In genomic region chr2:174673592-174674286, GRCm38 (mm10) we compare ENCODE assay signal across 8 mouse cellular contexts. TPM values are rescaled to one million over a fixed set of nuclear protein-coding genes. Genes with fewer than 3 reads are reported as not detected.
DNase-seq lines count a peak whose midpoint lies in the region; ATAC-seq and TF ChIP-seq lines count a peak whose summit lies in the region.

No protein-coding gene starts in this region.

- peak; percentile 75 for TF ChIP-seq CTCF in small intestine, adult 2 months (IDR thresholded peaks at IDR 0.05; ENCODE audit: extremely low read depth, insufficient read length, insufficient replicate concordance, low read depth, low read length)

- H3K4me2 ChIP-seq in embryonic facial prominence, embryonic 11.5 days (ENCODE audit: low read depth, low read length) = peak overlapping the region; percentile 87
- peak overlapping the region; percentile 83 for H3K4me2 ChIP-seq in limb, embryonic 11.5 days (ENCODE audit: low read depth, severe bottlenecking)
- H3K4me2 ChIP-seq in midbrain, embryonic 13.5 days (replicated peaks) = peak overlapping the region; percentile 76

- peak overlapping the region; percentile 31 for H3K4me3 ChIP-seq in embryonic facial prominence, embryonic 11.5 days (ENCODE audit: low read depth, low read length)
- H3K4me3 ChIP-seq in limb, embryonic 11.5 days (ENCODE audit: low read depth, low read length) = peak overlapping the region; percentile 28
- H3K4me3 ChIP-seq in midbrain, embryonic 13.5 days (replicated peaks) = peak overlapping the region; percentile 49
- H3K4me3 ChIP-seq in small intestine, adult 2 months (ENCODE audit: low read depth, low read length) = peak overlapping the region; percentile 67

- under 1% methylated on average over 25 of the region's 25 CpGs for WGBS in embryonic facial prominence, embryonic 11.5 days
- WGBS in limb, embryonic 11.5 days = under 1% methylated on average over 25 of the region's 25 CpGs
- WGBS in midbrain, embryonic 13.5 days = under 1% methylated on average over 25 of the region's 25 CpGs
- WGBS in small intestine, adult 2 months = 3% methylated on average over 25 of the region's 25 CpGs

- peak; percentile 90 for DNase-seq in adrenal gland, postnatal 25 days
- peak; percentile 96 for DNase-seq in embryonic facial prominence, embryonic 11.5 days (ENCODE audit: low spot score)
- DNase-seq in heart, adult 11 months = peak; percentile 95
- DNase-seq in kidney, adult 18-20 months = peak; percentile 86
- DNase-seq in limb, embryonic 11.5 days (ENCODE audit: low spot score) = peak; percentile 98

- no peak for TF ChIP-seq POLR2A in small intestine, adult 2 months (IDR thresholded peaks at IDR 0.05; ENCODE audit: low read depth, low read length)

- no peaks in the 10 kb centered on the region for H3K27me3 ChIP-seq in embryonic facial prominence, embryonic 11.5 days (ENCODE audit: control insufficient read depth, insufficient read depth, low read length)
- H3K27me3 ChIP-seq in limb, embryonic 11.5 days (ENCODE audit: control insufficient read depth, insufficient read depth, low read length) = no peaks in the 10 kb centered on the region
- H3K27me3 ChIP-seq in midbrain, embryonic 13.5 days = peaks cover 18% of the 10 kb centered on the region
- H3K27me3 ChIP-seq in small intestine, adult 2 months (ENCODE audit: control insufficient read depth, insufficient read depth, low read length) = no peaks in the 10 kb centered on the region

- no peaks in the 10 kb centered on the region for H3K36me3 ChIP-seq in embryonic facial prominence, embryonic 11.5 days (replicated peaks; ENCODE audit: control insufficient read depth, insufficient read depth, low read depth, low read length)
- no peaks in the 10 kb centered on the region for H3K36me3 ChIP-seq in limb, embryonic 11.5 days (ENCODE audit: control insufficient read depth, insufficient read depth, low read length)
- no peaks in the 10 kb centered on the region for H3K36me3 ChIP-seq in midbrain, embryonic 13.5 days
- H3K36me3 ChIP-seq in small intestine, adult 2 months (ENCODE audit: control insufficient read depth, insufficient read depth, low read length) = no peaks in the 10 kb centered on the region

- H3K4me1 ChIP-seq in embryonic facial prominence, embryonic 11.5 days (ENCODE audit: control insufficient read depth, insufficient read depth, low read length) = no peaks in the 10 kb centered on the region
- peaks cover 10% of the 10 kb centered on the region for H3K4me1 ChIP-seq in limb, embryonic 11.5 days (ENCODE audit: control insufficient read depth, insufficient read depth, low read length)
- peaks cover 23% of the 10 kb centered on the region for H3K4me1 ChIP-seq in midbrain, embryonic 13.5 days (replicated peaks)
- no peaks in the 10 kb centered on the region for H3K4me1 ChIP-seq in small intestine, adult 2 months (ENCODE audit: control insufficient read depth, insufficient read depth, insufficient read length, low read length)

- H3K27ac ChIP-seq in embryonic facial prominence, embryonic 11.5 days (replicated peaks; ENCODE audit: low read depth, low read length) = peak overlapping the region; percentile 61; the same call in 1 of the 2 replicates
- peak overlapping the region; percentile 45; the same call in 1 of the 2 replicates for H3K27ac ChIP-seq in limb, embryonic 11.5 days (replicated peaks; ENCODE audit: low read depth, low read length)
- no peak overlapping the region; the same call in 1 of the 2 replicates for H3K27ac ChIP-seq in midbrain, embryonic 13.5 days
- H3K27ac ChIP-seq in small intestine, adult 2 months (ENCODE audit: insufficient read depth, low read depth, low read length) = no peak overlapping the region

- H3K9ac ChIP-seq in embryonic facial prominence, embryonic 11.5 days (replicated peaks; ENCODE audit: low read length) = peak overlapping the region; percentile 62
- H3K9ac ChIP-seq in limb, embryonic 11.5 days (ENCODE audit: low read length) = peak overlapping the region; percentile 57
- peak overlapping the region; percentile 66 for H3K9ac ChIP-seq in midbrain, embryonic 13.5 days (replicated peaks)

- no peaks in the 10 kb centered on the region for H3K9me3 ChIP-seq in embryonic facial prominence, embryonic 11.5 days (replicated peaks; ENCODE audit: control insufficient read depth, low read length)
- H3K9me3 ChIP-seq in limb, embryonic 11.5 days (ENCODE audit: control insufficient read depth, low read length) = no peaks in the 10 kb centered on the region
- no peaks in the 10 kb centered on the region for H3K9me3 ChIP-seq in midbrain, embryonic 13.5 days

- peak; percentile 72; the same call in 1 of the 2 replicates for ATAC-seq in embryonic facial prominence, embryonic 11.5 days (replicated peaks; ENCODE audit: insufficient number of reproducible peaks, low FRiP score, low TSS enrichment, low read depth)
- ATAC-seq in limb, embryonic 11.5 days (ENCODE audit: insufficient number of reproducible peaks, low FRiP score, low TSS enrichment, low read depth) = peak; percentile 70
- ATAC-seq in midbrain, embryonic 13.5 days = peak; percentile 91
- no peak for ATAC-seq in activated CD4-positive, CD25-positive, alpha-beta regulatory T cell, adult 4 months

RNA-seq across cellular contexts. Expression of gene Zfp831, which starts 30.4 kb away (rescaled TPM):
- total RNA-seq in adrenal gland, postnatal 25 days (2021) = 0.06 and 0.14 TPM in 2 replicates
- 0.08 TPM in 1 of 2 replicates, not detected in the other for polyA plus RNA-seq in embryonic facial prominence, embryonic 11.5 days (2014; fragmentation: Nextera tagmentation; extraction: Ambion mirVana)
- polyA plus RNA-seq in limb, embryonic 11.5 days (2014; fragmentation: Nextera tagmentation; extraction: Ambion mirVana) = 0.03 TPM in 1 of 2 replicates, not detected in the other
- polyA plus RNA-seq in midbrain, embryonic 13.5 days (2015; fragmentation: Nextera tagmentation; extraction: Ambion mirVana) = 0.01 TPM in 1 of 2 replicates, not detected in the other
- 0.20 and 0.41 TPM in 2 replicates for polyA plus RNA-seq in small intestine, adult 2 months (2012; rRNA removed)
- 1 to 10 TPM; 7.3 to 7.6 TPM for polyA plus RNA-seq in activated CD4-positive, CD25-positive, alpha-beta regulatory T cell, adult 4 months (2017; shearing (Covaris generic))

Comparison
In these comparisons a context has a peak if more than half of its experiments do, and no peak if none do; other contexts are left out.
1. H3K27ac ChIP-seq: peak in embryonic facial prominence, embryonic 11.5 days (single experiment) and limb, embryonic 11.5 days (single experiment); none in midbrain, embryonic 13.5 days (single experiment) and small intestine, adult 2 months (single experiment).
2. Peak in every context shown above with its lines, with median percentiles within 50 percentile points of each other: DNase-seq, H3K4me2 ChIP-seq, H3K4me3 ChIP-seq and H3K9ac ChIP-seq.